Mouse (Mus musculus) layer of hippocampus, adult 18-20 months (tissue): Measurements from ENCODE around the gene Sstr3. TPM values are rescaled to one million over a fixed set of nuclear protein-coding genes. Genes with fewer than 3 reads are reported as not detected.
A peak's percentile ranks its signal among the peaks of the same experiment; 100 is the strongest.

Source experiments
- DNase-seq, 2 experiments: peaks; one replicate each; pipeline ENCODE4 v3.0.0; 2022; ENCODE audit warnings: low spot score in 2 of 2
- total RNA-seq, 2 experiments: library from RNA; stranded (reverse); gene quantifications; 2 replicates each; pipeline ENCODE4 v1.2.3; 2021

The Sstr3 gene
- total RNA-seq, 2 experiments from 2014 or later = 30.4 to 31.6 TPM

DNA sequence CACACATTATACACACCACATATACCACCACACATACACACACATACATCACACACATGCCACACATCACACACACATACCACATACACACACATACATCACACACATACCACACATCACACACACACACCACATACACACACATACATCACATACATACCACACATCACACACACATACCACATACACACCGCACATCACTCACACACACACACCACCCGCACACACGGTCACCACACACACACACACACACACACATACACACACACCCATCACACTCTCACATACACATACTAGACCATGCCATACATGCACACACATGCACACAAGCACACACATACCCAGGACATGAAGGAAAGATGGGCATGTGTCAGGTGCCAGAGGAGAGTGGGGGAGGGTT, 18.9 kb upstream of the Sstr3 start:
- DNase-seq = no peak

DNA sequence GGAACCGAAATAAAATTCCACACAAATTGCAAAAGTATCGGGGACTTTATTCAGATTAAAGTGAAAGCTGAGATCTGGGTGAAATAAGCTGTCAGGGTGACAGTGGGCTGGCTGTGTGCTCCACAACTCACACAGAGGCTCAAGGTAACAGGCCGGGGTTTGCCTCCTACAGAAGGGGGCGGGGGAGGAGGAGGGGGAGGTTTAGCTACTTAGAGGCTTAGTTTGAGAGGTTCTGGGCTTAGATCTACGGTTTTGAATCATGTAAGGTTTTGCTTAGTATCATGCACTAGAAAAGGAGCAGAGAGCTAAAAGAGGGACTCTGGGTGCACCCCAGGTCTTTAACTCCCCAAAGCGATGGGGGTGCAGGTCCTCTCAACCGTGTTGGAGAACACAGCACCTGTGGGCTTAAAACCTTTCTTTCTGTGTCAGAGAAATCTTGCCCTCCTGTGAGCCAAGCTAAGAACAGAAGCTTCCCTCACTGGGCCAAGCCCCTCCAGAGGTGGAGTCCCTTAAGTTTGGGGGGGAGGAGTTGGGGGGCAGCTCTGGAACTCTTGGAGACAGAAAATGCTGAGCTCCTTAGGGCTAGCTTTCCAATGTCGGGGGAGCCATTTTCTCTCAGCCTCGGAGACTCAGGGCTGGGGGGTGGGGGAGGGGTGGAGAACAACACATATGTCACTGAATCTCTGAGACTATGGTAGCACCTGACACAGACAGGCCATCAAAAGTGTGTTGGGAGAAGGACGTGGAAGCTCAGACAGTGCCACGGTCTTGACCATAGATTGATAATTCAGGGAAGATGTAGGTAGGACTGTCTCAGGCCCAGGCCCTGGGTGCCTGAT, 14.9 kb upstream of the Sstr3 start:
- DNase-seq = no peak

DNA sequence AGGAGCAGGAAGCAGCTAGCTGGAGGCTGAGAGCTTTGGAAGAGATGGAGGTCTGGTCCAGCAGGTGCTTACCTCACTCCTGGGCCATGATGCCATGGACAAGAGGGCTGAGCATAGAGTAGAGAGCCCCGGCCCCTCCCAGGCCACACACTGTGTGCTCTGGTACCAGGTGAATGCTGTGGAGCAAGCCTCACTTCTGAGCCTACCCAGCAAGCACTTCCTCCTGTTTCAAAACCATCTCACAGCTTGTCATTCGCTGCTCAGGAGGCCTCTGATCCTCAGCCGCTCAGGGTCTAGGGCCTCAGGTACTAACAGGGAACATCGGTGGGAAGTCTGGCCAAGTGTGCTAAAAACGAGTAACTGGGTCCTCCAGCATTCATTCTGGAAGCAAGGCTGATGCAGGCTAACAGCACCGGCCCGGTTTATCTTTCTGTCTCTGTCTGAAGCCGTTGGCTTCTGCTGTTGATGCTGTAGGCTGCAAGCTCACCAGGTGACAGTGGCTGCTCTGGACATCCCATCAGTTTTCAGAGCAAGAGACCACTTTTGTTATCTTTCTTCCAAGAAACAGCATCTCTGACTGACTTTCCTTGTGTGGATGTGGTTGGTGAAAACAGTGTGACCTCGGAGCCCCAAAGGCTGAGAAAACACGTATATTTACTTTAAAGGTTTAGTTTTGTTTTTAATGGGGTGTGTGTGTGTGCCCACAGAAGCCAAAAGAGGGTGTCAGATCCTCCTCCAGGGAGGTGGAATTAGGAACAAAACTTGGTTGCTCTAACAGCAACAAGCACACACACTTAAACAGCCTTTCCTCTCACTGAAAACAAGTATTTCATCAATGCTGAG, 13.4 kb upstream of the Sstr3 start:
- no peak for DNase-seq

GRCm38 (mm10) chr15:78554545-78555313, 10.2 kb upstream of the Sstr3 start:
- peak in 1 of 2 experiments; percentile 47 for DNase-seq

DNA sequence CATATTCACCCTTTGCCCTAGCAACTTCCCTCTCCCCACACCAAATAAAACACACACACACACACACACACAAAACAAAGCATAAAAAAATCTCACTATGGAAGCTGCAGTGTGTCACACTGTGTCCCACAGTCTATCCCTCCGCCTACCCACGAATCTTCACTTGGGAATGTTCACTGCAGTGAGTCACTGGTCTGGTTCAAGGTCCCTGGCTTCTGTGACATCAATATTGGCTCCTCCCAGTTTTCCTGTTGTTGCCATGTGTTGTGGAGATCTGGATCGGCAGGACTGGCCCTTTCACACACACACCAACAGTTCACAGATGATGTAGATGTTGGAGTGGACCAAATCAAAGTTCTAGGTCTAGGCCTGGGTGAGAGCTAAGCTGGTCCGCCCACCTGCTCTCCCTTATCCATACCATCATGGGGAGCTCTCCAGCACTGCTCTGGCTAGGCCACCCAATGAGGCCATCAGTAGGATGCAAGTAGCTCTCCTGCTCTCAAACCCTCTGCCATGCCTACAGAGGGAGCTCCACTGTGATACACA, 4.8 kb upstream of the Sstr3 start:
- DNase-seq = no peak

DNA sequence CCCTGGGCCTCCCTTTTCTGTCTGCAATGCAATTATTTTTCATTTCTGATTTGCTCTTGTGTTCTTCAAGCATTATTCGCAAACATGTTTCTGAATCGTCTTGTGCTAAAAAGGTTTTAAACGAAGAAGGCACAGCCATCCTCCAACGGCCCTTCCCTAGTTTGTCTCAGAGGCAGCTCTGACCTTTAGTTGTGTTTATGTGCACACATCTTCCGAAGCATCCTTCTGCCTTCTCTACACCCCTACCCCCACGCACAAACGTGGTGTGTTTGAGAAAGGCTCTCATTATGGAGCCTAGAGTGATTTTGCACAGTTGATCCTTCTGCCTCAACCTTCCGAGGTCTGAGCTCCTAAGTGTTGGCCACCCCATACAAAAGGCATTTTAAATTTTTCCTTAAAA, 4.2 kb upstream of the Sstr3 start:
- DNase-seq = no peak

- no peak for DNase-seq
Observed at GRCm38 (mm10) chr15:78548336-78548665, 3.8 kb upstream of the Sstr3 start.

DNA sequence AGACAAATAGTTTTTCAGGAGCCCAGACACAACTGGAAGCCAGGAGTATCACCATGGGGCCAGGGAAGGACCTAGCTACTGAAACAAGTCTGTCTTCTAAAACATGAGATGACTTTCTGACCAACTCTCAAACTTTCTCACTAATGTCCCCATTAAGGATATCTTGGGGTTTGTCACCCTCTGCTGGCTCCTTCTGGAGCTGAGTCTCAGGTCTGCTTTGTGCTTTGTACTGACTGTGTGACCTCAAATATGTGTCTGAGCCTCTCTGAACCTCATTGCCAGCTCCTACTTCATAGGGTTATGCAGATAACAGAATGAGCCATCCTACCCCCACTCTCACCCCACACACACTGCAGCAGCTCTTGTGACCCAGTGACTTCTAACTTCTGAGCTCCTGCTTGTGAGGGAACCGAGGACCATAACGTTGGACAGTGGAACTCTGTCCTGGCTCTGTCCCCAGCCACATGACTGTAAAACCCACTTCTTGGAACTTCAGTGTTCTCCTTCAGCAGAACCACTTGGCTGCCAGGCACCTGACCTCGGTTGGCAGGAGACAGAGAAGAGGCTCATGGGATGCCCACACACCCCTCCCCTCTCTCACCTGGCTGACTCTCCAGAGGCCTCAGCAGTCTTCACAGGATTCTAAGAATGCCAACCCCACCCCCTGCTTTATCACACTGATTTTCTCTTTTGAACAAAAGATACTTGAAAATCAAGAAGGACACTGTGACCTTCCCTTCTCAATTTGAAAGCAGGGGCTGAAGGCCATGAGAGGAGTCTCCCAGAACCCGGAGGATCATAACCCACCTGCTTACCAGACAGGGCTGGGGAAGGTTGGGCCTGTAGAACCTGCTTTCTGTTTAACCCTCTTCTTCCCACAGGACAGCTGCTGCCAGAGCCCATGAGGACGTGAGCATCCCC, 3.2 kb upstream of the Sstr3 start:
- no peak for DNase-seq

DNA sequence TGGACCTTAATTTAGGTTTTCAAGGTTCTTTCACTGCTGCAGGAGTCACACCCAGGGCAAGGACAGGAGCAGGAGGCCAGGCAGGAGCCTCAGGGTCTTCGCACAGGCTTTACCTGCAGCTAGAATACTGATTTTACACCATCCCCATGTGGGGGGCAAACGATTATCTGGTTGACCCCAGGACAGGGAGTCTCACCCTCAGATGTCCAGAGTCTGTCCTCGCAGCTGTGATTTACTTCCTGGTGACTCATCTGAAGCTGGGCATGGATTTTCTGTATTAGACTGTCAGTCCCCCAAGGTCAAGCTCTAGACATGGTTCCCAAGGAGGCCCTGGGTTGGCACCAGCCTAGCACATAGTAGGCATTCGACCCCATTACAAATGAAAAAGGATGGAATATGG, 1.6 kb upstream of the Sstr3 start:
- no peak for DNase-seq

DNA sequence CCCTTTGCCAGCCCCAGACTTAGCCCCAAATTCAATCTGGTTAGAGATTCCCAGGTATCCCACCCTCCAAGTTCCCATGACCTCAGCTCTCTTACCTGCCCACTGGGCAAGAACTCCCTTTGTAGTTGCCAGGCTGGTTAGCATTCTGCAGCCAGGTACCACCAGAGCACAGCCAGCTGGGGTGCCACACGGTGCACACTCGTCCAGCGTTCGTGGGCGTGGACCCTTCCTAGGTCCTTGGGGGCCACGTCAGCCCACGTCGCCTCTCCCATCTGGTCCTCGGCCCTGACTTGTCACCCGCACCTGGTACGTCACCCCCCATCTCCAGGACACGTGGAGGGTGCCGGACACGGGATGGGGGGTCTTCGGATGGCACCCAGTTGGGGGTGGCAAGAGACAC, 444 bp downstream of the Sstr3 start:
- no peak for DNase-seq

- DNase-seq = no peak
Observed at GRCm38 (mm10) chr15:78542767-78543303, 1.6 kb downstream of the Sstr3 start.

DNA sequence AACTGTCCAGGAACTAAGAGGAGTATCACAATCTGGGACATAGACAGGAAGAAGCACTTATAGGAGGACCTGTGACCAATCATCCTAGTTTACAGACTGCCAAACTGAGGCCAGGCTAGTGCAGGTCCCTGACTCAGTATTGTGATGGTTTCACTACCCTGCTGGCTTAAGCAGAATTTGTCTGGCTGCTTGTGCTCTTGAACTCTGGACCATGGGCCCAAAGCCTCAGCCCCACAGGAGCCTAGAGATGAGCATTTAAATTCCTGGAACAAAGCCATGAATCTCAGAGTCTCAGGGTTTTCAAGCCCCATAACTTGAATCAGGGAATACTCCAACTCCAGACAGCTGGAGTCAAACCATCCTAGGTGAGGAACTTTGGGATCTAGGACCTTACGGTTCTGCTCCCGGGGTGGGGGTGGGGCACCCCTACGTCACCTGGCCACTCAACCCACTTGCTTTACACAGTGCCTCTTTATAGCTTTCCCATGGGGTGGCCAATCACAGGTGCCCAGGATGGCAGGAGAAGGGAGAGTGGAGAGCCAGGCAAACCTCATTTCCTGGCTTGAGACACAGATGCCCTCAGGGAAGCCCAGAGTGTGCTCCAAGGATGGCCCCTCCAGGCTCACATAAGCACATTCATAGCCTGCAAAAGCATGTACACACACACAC, 2.3 kb downstream of the Sstr3 start:
- no peak for DNase-seq

DNA sequence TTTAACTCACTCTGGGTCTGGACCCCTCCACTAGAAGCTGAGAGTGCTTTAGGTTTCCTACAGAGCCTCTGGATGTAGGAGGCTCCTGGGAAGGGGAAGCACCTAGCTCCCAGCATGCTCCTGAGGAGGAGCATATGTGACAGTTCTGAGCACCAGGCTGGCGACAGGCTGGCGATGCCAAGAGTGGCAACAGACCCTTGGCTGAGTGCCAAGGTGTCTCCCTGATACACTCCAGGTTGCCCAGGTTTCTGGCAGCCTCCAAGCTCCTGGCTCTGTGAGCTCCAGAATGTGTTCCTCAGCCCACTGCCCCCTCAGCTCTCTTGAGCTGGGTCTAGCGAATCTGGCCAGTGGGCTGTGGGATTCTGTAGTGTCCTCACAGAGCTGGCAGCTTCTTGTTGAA, 2.9 kb downstream of the Sstr3 start:
- no peak for DNase-seq

DNA sequence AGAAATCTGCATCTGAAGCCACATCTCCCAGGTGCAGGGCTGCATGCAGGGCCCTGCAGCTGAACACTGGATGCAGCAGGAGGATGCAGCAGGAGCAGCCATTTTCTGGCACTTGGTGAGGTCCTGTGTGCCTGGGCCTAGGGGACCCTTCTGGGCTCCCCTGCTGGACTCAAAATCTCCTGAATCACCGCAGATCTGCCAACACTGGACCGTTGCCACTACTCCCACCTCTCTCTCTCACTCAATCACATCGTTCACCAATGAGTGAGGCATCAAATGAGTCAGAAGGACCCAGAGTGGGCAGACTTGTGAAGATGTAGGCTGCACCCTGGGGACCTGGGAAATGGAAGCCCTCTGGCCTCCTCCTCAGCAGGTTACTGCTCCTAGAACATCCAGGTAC, 3.4 kb downstream of the Sstr3 start:
- DNase-seq = peak in 1 of 2 experiments; percentile 33

- no peak for DNase-seq
Observed at GRCm38 (mm10) chr15:78535723-78536421, 8.6 kb downstream of the Sstr3 start.

DNA sequence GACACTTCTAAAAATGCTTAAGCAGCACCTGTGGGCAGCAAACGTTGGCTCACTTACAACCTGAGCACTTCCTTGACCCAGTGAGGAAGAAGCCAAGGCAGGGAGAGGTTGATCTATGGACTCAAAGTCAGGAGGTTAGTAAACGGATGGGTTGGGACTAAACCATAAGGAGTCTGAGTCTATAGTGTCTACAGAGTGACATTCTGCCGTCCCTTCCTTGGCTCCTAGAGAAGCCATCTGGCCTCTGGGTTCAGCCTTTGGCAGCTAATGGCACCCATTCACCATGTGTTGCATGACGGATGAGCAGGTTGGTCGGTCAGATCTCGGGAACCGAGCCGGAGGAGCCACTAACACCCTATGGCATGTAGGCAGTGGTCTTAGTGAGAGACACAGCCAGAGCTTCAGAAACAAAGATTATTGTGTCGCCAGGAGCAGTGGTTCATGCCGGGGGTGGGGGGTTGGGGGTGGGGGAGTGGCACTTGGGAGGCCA, 11.1 kb downstream of the Sstr3 start:
- no peak for DNase-seq

DNA sequence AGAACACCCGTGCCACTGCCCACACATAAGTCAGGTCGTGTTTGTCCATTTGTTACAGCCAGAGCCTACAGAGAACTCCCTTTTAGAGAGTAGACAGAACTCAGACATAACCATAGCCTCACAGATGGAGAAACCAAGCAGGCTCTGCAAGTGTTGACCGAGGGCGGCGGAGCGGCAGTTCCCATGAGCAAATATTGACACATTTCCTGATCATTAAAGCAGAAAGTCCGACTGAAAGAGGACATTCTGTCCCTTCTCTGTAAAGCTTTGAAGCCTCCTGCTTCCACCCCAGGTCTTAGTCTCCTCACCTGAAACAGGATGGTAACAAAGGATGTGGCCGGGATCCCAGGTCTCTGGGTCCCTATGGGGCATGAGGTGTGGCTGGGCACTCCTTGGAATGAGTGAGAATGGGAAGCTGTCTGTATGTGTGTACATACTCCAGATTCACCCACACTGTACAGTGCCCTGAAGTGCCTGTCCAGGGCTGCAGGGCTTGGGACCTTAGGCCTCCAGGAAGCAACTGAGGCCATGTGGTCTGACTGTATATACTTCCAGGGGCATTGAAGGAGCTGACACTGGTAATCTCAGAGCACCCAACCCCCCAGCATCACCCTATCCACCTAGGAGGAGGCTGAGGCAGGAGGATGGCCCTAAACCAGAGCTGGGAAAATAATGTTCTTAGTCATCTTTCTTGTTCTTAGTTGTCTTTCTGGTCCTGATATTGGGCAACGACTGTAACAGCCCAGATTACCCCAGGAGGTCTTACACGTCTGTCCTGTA, 11.7 kb downstream of the Sstr3 start:
- no peak for DNase-seq

DNA sequence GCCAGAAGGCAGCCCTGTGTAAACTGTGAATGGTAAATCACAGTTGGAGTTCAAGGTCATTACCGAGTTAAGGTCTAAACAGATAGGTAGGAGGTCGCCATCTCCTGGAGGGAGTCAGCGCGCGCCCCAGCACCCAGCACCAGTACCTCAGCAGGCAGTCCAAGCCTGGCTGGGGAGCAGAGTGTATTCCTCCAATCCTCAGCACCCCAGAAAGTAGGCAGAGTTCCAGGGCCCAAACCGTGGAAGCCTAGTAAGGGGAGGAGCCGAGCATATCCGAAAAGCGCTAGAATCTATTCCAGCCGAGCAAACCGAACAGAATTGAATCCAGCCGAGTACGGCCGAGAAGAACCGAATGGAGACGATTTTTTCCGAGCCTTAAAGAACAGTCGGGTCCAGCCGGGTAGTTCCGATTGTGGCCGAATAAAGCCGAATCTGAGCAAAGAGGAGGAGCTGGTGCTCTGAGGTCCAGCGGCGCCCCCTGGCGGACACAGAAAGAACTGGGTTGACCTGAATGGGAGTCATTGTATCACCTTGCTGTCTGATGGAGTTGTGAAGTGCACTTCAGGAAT, 12.5 kb downstream of the Sstr3 start:
- DNase-seq = peak; percentile 99 to 100
